Mouse (Mus musculus) bone marrow, adult 2 months (tissue): ENCODE measurements at regions not wholly inside any gene's neighbourhood (a gene's known extent, or its start where the extent isn't known, plus 50 kb on each side); places are given as distances from the start of the nearest gene placed in this dataset.

Experiments used
- H3K27ac ChIP-seq: fragments of 200-500 bp; 2 replicates; pipeline ENCODE4 v1.5.1; 2012; ENCODE audit warnings: low read depth, mild to moderate bottlenecking, control low read depth, inconsistent platforms, low read length; ENCODE audit not compliant: control insufficient read depth, poor library complexity, insufficient read depth
- H3K4me1 ChIP-seq: fragments of 200-500 bp; 2 replicates; pipeline ENCODE4 v1.6.1; 2011; ENCODE audit warnings: low read length; ENCODE audit not compliant: control insufficient read depth, insufficient read depth
- H3K4me3 ChIP-seq: fragments of 200-500 bp; replicated peaks from 2 replicates; pipeline ENCODE3; 2011; ENCODE audit warnings: mild to moderate bottlenecking, low read depth, low read length, control low read depth; ENCODE audit not compliant: control insufficient read depth
- CTCF ChIP-seq: fragments of 200-500 bp; IDR thresholded peaks from 2 replicates; pipeline ENCODE4 v1.5.1; 2011; ENCODE audit warnings: low read length, control low read depth; ENCODE audit not compliant: control insufficient read depth, insufficient read depth
- POLR2A ChIP-seq: fragments of 200-500 bp; IDR thresholded peaks from 2 replicates; pipeline ENCODE4 v1.6.1; 2011; ENCODE audit warnings: low read depth, mild to moderate bottlenecking, control low read depth, low read length, borderline replicate concordance; ENCODE audit not compliant: control insufficient read depth
- WGBS: fragments of 180-500 bp; shearing (Covaris S2); methylation state at CpG from one replicate; pipeline ENCODE4 v1.1.7; 2018; 5-methylcytosine and 5-hydroxymethylcytosine counted together

DNA sequence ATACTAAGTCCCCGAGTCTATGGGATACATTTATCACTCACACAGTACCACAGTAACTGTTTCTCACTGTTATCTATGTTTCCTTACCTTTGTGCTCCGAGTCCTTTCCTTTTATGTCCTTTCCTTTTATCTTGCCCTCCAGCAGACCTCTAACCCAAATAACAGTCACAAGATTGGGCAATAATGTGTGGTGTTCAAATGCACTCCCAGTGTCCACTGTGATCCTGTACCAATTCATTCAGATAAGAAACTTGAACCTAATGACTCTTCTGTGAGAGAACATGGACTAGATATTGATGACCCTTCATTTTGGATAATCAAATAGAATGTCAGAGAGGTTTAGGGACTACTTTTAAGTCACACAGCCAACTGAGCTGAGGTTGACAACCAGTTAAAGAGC is 541.2 kb downstream of the Ebf1 start:
- 60% methylated on average over 2 of the region's 2 CpGs for WGBS
- Histone ChIP-seq H3K4me1 (no peaks in the 10 kb centered on the region), H3K4me3 (no peak overlapping the region), H3K27ac (no peak overlapping the region)
- TF ChIP-seq POLR2A (no peak), CTCF (no peak)

GRCm38 (mm10) chr11:45160871-45161270 is 543.8 kb downstream of the Ebf1 start:
- no peak overlapping the region for H3K4me3 ChIP-seq
- H3K27ac ChIP-seq, result no peak overlapping the region
- H3K4me1 ChIP-seq, result no peaks in the 10 kb centered on the region
- no peak for TF ChIP-seq CTCF
- TF ChIP-seq POLR2A, result no peak
- 55% methylated on average over 8 of the region's 8 CpGs for WGBS

DNA sequence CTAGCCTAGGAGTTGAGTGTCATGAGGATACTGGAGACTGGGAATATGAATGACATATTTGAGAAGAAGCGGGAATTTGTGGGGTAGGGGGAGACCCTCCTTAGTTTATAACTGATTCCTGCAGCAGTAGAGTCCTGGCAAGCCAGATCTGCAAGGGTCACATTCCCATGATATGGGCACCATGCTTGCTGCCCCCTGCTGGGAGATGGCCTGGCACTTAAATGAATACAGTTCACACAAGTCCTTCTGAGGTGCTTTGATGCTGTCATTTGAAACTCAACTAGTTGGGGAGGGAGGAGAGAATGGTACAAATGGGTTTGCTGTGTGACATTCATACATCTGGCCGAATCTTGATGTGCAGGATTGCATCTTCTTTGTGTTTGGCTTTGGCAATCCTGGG is 556.4 kb downstream of the Ebf1 start:
- TF ChIP-seq POLR2A, result no peak
- TF ChIP-seq CTCF, result peak; percentile 49; the same call in 1 of the 2 replicates
- 60% methylated on average over 2 of the region's 2 CpGs for WGBS
- Histone ChIP-seq H3K4me1 (no peaks in the 10 kb centered on the region; the same call in 1 of the 2 replicates), H3K27ac (no peak overlapping the region), H3K4me3 (no peak overlapping the region)

DNA sequence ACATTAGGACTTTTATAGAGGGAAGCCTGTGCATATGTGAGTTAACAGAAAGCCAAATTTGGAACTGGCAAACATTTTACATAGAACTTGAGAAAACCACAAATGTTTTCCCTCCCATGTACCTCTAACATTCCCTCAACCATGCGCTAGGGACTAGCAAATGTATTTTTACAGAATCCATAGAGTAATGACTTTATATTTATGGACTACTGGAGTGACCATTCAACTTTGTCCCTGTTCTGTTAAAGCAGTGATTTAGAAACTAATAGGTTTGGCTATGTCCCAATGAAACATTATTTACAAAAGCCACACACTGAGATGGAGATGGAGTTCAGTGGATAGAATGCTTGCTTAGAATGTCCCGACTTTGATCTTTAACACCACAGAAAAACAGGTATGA is 557.0 kb downstream of the Ebf1 start:
- Histone ChIP-seq H3K4me1 (no peaks in the 10 kb centered on the region; the same call in 1 of the 2 replicates), H3K27ac (no peak overlapping the region), H3K4me3 (no peak overlapping the region)
- 75% methylated on average over 2 of the region's 2 CpGs for WGBS
- no peak for TF ChIP-seq CTCF
- no peak for TF ChIP-seq POLR2A

DNA sequence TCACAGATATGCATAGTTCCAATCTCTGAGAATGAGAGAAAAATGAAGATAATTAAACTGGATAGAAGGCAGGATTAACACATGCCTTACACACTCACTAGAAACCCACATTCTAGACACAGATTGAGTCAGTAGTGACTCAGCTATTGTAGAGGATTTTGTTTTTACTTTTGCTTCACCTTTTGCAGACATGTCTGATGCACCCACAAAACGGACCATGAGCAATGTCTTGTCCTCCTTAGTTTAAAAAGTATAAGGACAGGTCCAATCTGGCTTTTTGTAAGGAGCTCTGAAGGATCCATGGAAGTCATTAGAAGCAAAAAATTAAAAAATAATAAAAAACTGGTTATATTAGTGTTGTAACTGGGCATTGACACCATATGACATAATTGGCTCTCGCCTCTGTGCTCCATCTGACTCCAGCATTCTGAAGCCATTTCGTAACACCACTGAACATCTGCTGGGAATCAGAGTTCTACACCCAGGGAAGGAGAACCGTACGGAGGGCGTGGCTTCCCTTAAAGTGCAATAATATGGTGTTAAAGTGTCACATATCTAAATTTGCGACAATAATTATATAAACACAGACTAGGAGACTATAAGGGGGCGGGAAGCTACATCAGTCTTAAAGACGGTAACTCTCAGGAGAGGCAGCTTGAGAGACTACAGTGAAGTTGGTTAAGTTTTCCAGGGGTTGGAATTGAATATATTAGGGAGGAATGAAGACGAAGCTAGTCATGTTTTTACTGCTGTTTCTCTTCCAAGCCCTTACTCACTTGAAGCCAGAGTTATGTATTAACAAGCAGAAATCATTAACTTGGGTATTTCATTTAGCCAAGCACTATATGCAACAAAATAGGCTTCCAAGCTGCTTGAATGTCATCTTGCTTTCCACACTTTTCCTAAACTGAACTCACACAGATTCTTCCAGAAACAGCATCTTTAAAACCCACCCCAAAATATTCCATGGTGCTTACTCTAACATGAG is 558.0 kb downstream of the Ebf1 start:
- Histone ChIP-seq H3K4me3 (no peak overlapping the region), H3K27ac (no peak overlapping the region), H3K4me1 (no peaks in the 10 kb centered on the region; the same call in 1 of the 2 replicates)
- TF ChIP-seq CTCF, result no peak
- no peak for TF ChIP-seq POLR2A
- 72% methylated on average over 10 of the region's 10 CpGs for WGBS

- Histone ChIP-seq H3K27ac (no peak overlapping the region), H3K4me3 (no peak overlapping the region), H3K4me1 (no peaks in the 10 kb centered on the region; the same call in 1 of the 2 replicates)
- WGBS, result 88% methylated on average over 3 of the region's 3 CpGs
- no peak for TF ChIP-seq CTCF
- no peak for TF ChIP-seq POLR2A
Measured at GRCm38 (mm10) chr11:45176971-45177370, 559.9 kb downstream of the Ebf1 start.

DNA sequence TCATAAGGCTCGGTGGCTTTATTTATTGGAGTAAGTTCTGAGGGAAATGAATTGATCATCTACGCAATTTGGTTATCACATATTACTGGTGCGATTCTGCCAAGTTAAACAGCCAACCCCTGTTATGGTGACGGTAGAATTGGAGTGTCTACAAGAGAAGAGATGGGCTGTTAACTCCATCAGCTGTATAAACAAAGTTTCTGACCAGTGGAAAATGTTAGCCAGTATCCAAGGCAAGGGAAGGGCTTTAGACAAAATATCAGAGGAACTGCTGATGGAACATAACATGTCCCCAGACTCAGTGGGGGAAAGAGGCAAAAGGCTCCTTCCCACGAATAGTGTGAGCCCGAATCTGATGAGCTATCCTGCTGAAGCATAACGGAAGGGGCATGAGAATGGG is 560.9 kb downstream of the Ebf1 start:
- no peaks in the 10 kb centered on the region; the same call in 1 of the 2 replicates for H3K4me1 ChIP-seq
- H3K27ac ChIP-seq, result no peak overlapping the region
- TF ChIP-seq CTCF (no peak), POLR2A (no peak)
- no peak overlapping the region for H3K4me3 ChIP-seq
- 79% methylated on average over 7 of the region's 7 CpGs for WGBS

DNA sequence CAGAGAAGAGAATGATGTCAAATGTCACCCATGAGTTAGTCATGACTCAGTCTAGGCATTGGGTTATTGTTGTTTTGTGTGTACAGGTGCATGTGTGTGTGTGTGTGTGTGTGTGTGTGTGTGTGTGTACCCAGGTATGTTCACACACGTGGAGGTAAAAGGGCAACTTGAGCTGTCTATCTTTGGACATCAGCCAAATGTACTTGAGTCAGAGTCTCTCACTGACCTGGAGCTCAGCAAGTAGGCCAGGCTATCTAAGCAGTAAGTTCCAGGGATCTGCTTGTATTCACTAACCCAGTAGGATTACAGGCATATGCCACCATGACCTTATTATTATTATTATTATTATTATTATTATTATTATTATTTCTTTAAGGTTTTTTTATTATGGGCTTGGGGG is 561.9 kb downstream of the Ebf1 start:
- no peak overlapping the region for H3K27ac ChIP-seq
- H3K4me3 ChIP-seq, result no peak overlapping the region
- H3K4me1 ChIP-seq, result no peaks in the 10 kb centered on the region; the same call in 1 of the 2 replicates
- 72% methylated on average over 1 of the region's 1 CpGs for WGBS
- TF ChIP-seq POLR2A (no peak), CTCF (no peak)
